22 mouse cellular contexts compared by ENCODE assay signal in genomic region chr8:84439813-84440212, GRCm38 (mm10). TPM values are rescaled to one million over a fixed set of nuclear protein-coding genes. Genes with fewer than 3 reads are reported as not detected.
DNase-seq lines count a peak whose midpoint lies in the region; ATAC-seq lines count a peak whose summit lies in the region.
"Had no signal": no experiment of that assay in that cellular context is flagged by ENCODE, and none has a peak within 500 bp of the region (broad histone marks: within the 10 kb centered on the region; RNA-seq: fewer than 3 reads in every experiment).

No protein-coding gene starts in this region.

- no peaks in the 10 kb centered on the region for H3K27me3 ChIP-seq in forebrain, embryonic 14.5 days (replicated peaks; ENCODE audit: control insufficient read depth, insufficient read depth, low read length)
- no peaks in the 10 kb centered on the region for H3K27me3 ChIP-seq in forebrain, embryonic 11.5 days (ENCODE audit: control insufficient read depth, insufficient read depth, low read length)
- no peaks in the 10 kb centered on the region for H3K27me3 ChIP-seq in midbrain, embryonic 10.5 days (ENCODE audit: low read depth, poor library complexity, severe bottlenecking)
- H3K27me3 ChIP-seq: embryonic facial prominence, embryonic 12.5 days; forebrain, embryonic 13.5 days; liver, embryonic 13.5 days; midbrain, embryonic 12.5 days; stomach, embryonic 15.5 days had no signal

- no peaks in the 10 kb centered on the region for H3K4me1 ChIP-seq in forebrain, embryonic 14.5 days (ENCODE audit: control insufficient read depth, insufficient read depth, low read length)
- no peaks in the 10 kb centered on the region for H3K4me1 ChIP-seq in forebrain, embryonic 11.5 days (replicated peaks; ENCODE audit: control insufficient read depth, insufficient read depth, low read length)
- 0 out of 2 replicates have a peak, but pooled peaks cover 5% of the 10 kb centered on the region for H3K4me1 ChIP-seq in midbrain, embryonic 10.5 days
- H3K4me1 ChIP-seq: embryonic facial prominence, embryonic 12.5 days; liver, embryonic 13.5 days; midbrain, embryonic 12.5 days; stomach, embryonic 15.5 days had no signal

- no peak for ATAC-seq in forebrain, embryonic 14.5 days
- no peak for ATAC-seq in forebrain, embryonic 11.5 days (replicated peaks; ENCODE audit: low FRiP score)
- ATAC-seq: forebrain, embryonic 13.5 days had no signal

- H3K27ac ChIP-seq in forebrain, embryonic 14.5 days (ENCODE audit: low read depth, low read length), result no peak overlapping the region
- H3K27ac ChIP-seq in forebrain, embryonic 11.5 days (ENCODE audit: low read depth, low read length), result no peak overlapping the region
- H3K27ac ChIP-seq in midbrain, embryonic 10.5 days (replicated peaks), result no peak overlapping the region
- H3K27ac ChIP-seq: embryonic facial prominence, embryonic 12.5 days; forebrain, embryonic 13.5 days; liver, embryonic 13.5 days; midbrain, embryonic 12.5 days; stomach, embryonic 15.5 days had no signal

- H3K4me2 ChIP-seq in forebrain, embryonic 14.5 days (ENCODE audit: low read length), result no peak overlapping the region
- no peak overlapping the region for H3K4me2 ChIP-seq in forebrain, embryonic 11.5 days (ENCODE audit: low read depth, low read length, severe bottlenecking)
- H3K4me2 ChIP-seq: embryonic facial prominence, embryonic 12.5 days; forebrain, embryonic 13.5 days; heart, embryonic 11.5 days; liver, embryonic 13.5 days; midbrain, embryonic 12.5 days; stomach, embryonic 15.5 days had no signal

- intact Hi-C loops in left cerebral cortex, postnatal 4 days (cut with DNase I), result no loop called here
- intact Hi-C loops in left cerebral cortex, postnatal 14 days (cut with DNase I), result no loop called here

- DNase-seq in forebrain, embryonic 14.5 days (ENCODE audit: low spot score), result peak; percentile 24
- DNase-seq in forebrain, embryonic 11.5 days (ENCODE audit: low spot score), result no peak
- DNase-seq in left cerebral cortex, postnatal 4 days, result peak; percentile 83
- DNase-seq in left cerebral cortex, postnatal 14 days (ENCODE audit: low spot score in 2 of 2), result no peak
- peak; percentile 84 to 89 for DNase-seq in cerebellum, adult 18-20 months
- peak; percentile 83 to 87 for DNase-seq in cerebellum, postnatal 14 days
- DNase-seq in frontal cortex, postnatal 36 days (ENCODE audit: low spot score in 2 of 2), result no peak
- DNase-seq in midbrain, embryonic 10.5 days (ENCODE audit: low spot score), result no peak
- DNase-seq: gastrocnemius, postnatal 10 days; kidney, adult 9 months; kidney, postnatal 14 days; layer of hippocampus, postnatal 36 days; liver, embryonic 13.5 days; lung, adult 2 months; lung, postnatal 14 days; thymus, postnatal 36 days had no signal

- H3K4me3 ChIP-seq in forebrain, embryonic 14.5 days (ENCODE audit: low read depth, low read length), result no peak overlapping the region
- no peak overlapping the region for H3K4me3 ChIP-seq in forebrain, embryonic 11.5 days (ENCODE audit: low read depth, low read length)
- H3K4me3 ChIP-seq in midbrain, embryonic 10.5 days, result no peak overlapping the region
- H3K4me3 ChIP-seq: embryonic facial prominence, embryonic 12.5 days; forebrain, embryonic 13.5 days; liver, embryonic 13.5 days; midbrain, embryonic 12.5 days; myocyte; stomach, embryonic 15.5 days had no signal

- H3K9ac ChIP-seq in forebrain, embryonic 14.5 days (ENCODE audit: low read length), result no peak overlapping the region
- H3K9ac ChIP-seq in forebrain, embryonic 11.5 days (ENCODE audit: low read length), result no peak overlapping the region
- H3K9ac ChIP-seq: embryonic facial prominence, embryonic 12.5 days; forebrain, embryonic 13.5 days; liver, embryonic 13.5 days; midbrain, embryonic 12.5 days; stomach, embryonic 15.5 days had no signal

- no peaks in the 10 kb centered on the region for H3K36me3 ChIP-seq in forebrain, embryonic 14.5 days (ENCODE audit: control insufficient read depth, insufficient read depth, low read length)
- no peaks in the 10 kb centered on the region for H3K36me3 ChIP-seq in forebrain, embryonic 11.5 days (ENCODE audit: control insufficient read depth, insufficient read depth, low read length)
- H3K36me3 ChIP-seq in midbrain, embryonic 10.5 days, result peaks cover 14% of the 10 kb centered on the region
- H3K36me3 ChIP-seq: embryonic facial prominence, embryonic 12.5 days; liver, embryonic 13.5 days; stomach, embryonic 15.5 days had no signal

- H3K9me3 ChIP-seq in forebrain, embryonic 14.5 days (replicated peaks; ENCODE audit: control insufficient read depth, low read length), result no peaks in the 10 kb centered on the region
- no peaks in the 10 kb centered on the region for H3K9me3 ChIP-seq in forebrain, embryonic 11.5 days (ENCODE audit: control insufficient read depth, low read length)
- no peaks in the 10 kb centered on the region for H3K9me3 ChIP-seq in midbrain, embryonic 10.5 days (replicated peaks)
- H3K9me3 ChIP-seq: embryonic facial prominence, embryonic 12.5 days; forebrain, embryonic 13.5 days; liver, embryonic 13.5 days; midbrain, embryonic 12.5 days; stomach, embryonic 15.5 days had no signal

- WGBS in forebrain, embryonic 14.5 days, result 87% methylated on average over 7 of the region's 7 CpGs
- 92% methylated on average over 7 of the region's 7 CpGs for WGBS in forebrain, embryonic 11.5 days
- WGBS in midbrain, embryonic 10.5 days, result 92% methylated on average over 7 of the region's 7 CpGs

RNA-seq across cellular contexts. Expression of gene Cacna1a, which starts 51.6 kb away (rescaled TPM):
- 3.2 and 6.0 TPM in 2 replicates for polyA plus RNA-seq in forebrain, embryonic 14.5 days (2014; fragmentation: Nextera tagmentation; extraction: Ambion mirVana)
- 6.9 and 7.7 TPM in 2 replicates for polyA plus RNA-seq in forebrain, embryonic 11.5 days (2014; fragmentation: Nextera tagmentation; extraction: Ambion mirVana)
- 100 to 1,000 TPM; 151 to 183 TPM for total RNA-seq in left cerebral cortex, postnatal 4 days (2021)
- 100 to 1,000 TPM; 288 to 326 TPM for total RNA-seq in left cerebral cortex, postnatal 14 days (2021)
- 6.9 and 9.2 TPM in 2 replicates for polyA plus RNA-seq in midbrain, embryonic 10.5 days (2016; fragmentation: Nextera tagmentation; extraction: Ambion mirVana)

Comparison
In these comparisons a context has a peak if more than half of its experiments do, and no peak if none do; other contexts are left out.
1. DNase-seq: peak in forebrain, embryonic 14.5 days (single experiment), left cerebral cortex, postnatal 4 days (single experiment), cerebellum, adult 18-20 months (2 of 2) and cerebellum, postnatal 14 days (2 of 2); none in forebrain, embryonic 11.5 days (single experiment), left cerebral cortex, postnatal 14 days (0 of 2), frontal cortex, postnatal 36 days (0 of 2) and midbrain, embryonic 10.5 days (single experiment).